Comparison of ENCODE assay signal across 15 mouse cellular contexts in genomic region chr11:6924476-6924875, GRCm38 (mm10).
A peak's percentile ranks its signal among the peaks of the same experiment; 100 is the strongest.
DNase-seq lines count a peak whose midpoint lies in the region; ATAC-seq and TF ChIP-seq lines count a peak whose summit lies in the region.
"Had no signal": no experiment of that assay in that cellular context is flagged by ENCODE, and none has a peak within 500 bp of the region (broad histone marks: within the 10 kb centered on the region; RNA-seq: fewer than 3 reads in every experiment).

No protein-coding gene starts in this region.

- ATAC-seq in kidney, embryonic 14.5 days (ENCODE audit: low FRiP score, low TSS enrichment): peak; percentile 35; the same call in 1 of the 2 replicates
- no peak for ATAC-seq in kidney, embryonic 15.5 days (replicated peaks; ENCODE audit: low FRiP score)
- ATAC-seq in midbrain, embryonic 15.5 days (replicated peaks): 0 out of 2 replicates have a peak, but pooled peaks have one; percentile 19
- ATAC-seq in midbrain, postnatal 0 days (ENCODE audit: low FRiP score): no peak
- ATAC-seq in stomach, embryonic 16.5 days (ENCODE audit: insufficient read depth, low FRiP score): peak; percentile 34; the same call in 1 of the 2 replicates
- ATAC-seq in frontal cortex, adult (ENCODE audit: low TSS enrichment): no peak
- ATAC-seq: forebrain, postnatal 0 days had no signal

- H3K27me3 ChIP-seq in heart, embryonic 10.5 days (ENCODE audit: insufficient read depth, poor library complexity, severe bottlenecking): no peaks in the 10 kb centered on the region
- no peaks in the 10 kb centered on the region for H3K27me3 ChIP-seq in kidney, embryonic 14.5 days (ENCODE audit: control insufficient read depth, insufficient read depth, low read length)
- H3K27me3 ChIP-seq in kidney, embryonic 15.5 days: no peaks in the 10 kb centered on the region
- no peaks in the 10 kb centered on the region for H3K27me3 ChIP-seq in midbrain, embryonic 15.5 days (replicated peaks)
- H3K27me3 ChIP-seq in midbrain, postnatal 0 days (ENCODE audit: insufficient read depth, low read length): no peaks in the 10 kb centered on the region
- no peaks in the 10 kb centered on the region; the same call in 1 of the 2 replicates for H3K27me3 ChIP-seq in stomach, embryonic 16.5 days (ENCODE audit: control insufficient read depth, insufficient read depth, low read length)
- H3K27me3 ChIP-seq: neural tube, embryonic 12.5 days had no signal

- H3K9me3 ChIP-seq in heart, embryonic 10.5 days: no peaks in the 10 kb centered on the region
- H3K9me3 ChIP-seq in kidney, embryonic 14.5 days (ENCODE audit: control insufficient read depth, low read length): no peaks in the 10 kb centered on the region
- H3K9me3 ChIP-seq in kidney, embryonic 15.5 days (replicated peaks): no peaks in the 10 kb centered on the region
- H3K9me3 ChIP-seq in midbrain, embryonic 15.5 days: no peaks in the 10 kb centered on the region
- H3K9me3 ChIP-seq in midbrain, postnatal 0 days (ENCODE audit: low read length): no peaks in the 10 kb centered on the region
- H3K9me3 ChIP-seq in stomach, embryonic 16.5 days (replicated peaks; ENCODE audit: control insufficient read depth, low read length): no peaks in the 10 kb centered on the region
- H3K9me3 ChIP-seq: neural tube, embryonic 12.5 days had no signal

- DNase-seq in heart, embryonic 10.5 days (ENCODE audit: low spot score): no peak
- no peak for DNase-seq in heart, postnatal 14 days
- DNase-seq in midbrain, postnatal 0 days (ENCODE audit: low spot score): no peak
- DNase-seq: forebrain, postnatal 0 days; gastrocnemius, postnatal 25 days; lung, adult 2 months; thymus, adult 18-20 months had no signal

- H3K27ac ChIP-seq in heart, embryonic 10.5 days: 0 out of 2 replicates have a peak overlapping the region, but pooled peaks have one; percentile 19
- H3K27ac ChIP-seq in kidney, embryonic 14.5 days (ENCODE audit: low read depth, low read length): no peak overlapping the region
- no peak overlapping the region for H3K27ac ChIP-seq in kidney, embryonic 15.5 days
- no peak overlapping the region for H3K27ac ChIP-seq in midbrain, embryonic 15.5 days
- no peak overlapping the region for H3K27ac ChIP-seq in midbrain, postnatal 0 days (ENCODE audit: low read depth, low read length)
- peak overlapping the region; percentile 42; the same call in 1 of the 2 replicates for H3K27ac ChIP-seq in stomach, embryonic 16.5 days (ENCODE audit: low read length)
- H3K27ac ChIP-seq: neural tube, embryonic 12.5 days had no signal

- 17% methylated on average over 6 of the region's 6 CpGs for WGBS in heart, embryonic 10.5 days
- 42% methylated on average over 6 of the region's 6 CpGs for WGBS in kidney, embryonic 14.5 days
- WGBS in kidney, embryonic 15.5 days: 44% methylated on average over 6 of the region's 6 CpGs
- 37% methylated on average over 6 of the region's 6 CpGs for WGBS in midbrain, embryonic 15.5 days
- 35% methylated on average over 6 of the region's 6 CpGs for WGBS in midbrain, postnatal 0 days
- WGBS in stomach, embryonic 16.5 days: 17% methylated on average over 6 of the region's 6 CpGs

- no peak overlapping the region; the same call in 1 of the 2 replicates for H3K4me3 ChIP-seq in heart, embryonic 10.5 days
- no peak overlapping the region for H3K4me3 ChIP-seq in kidney, embryonic 14.5 days (ENCODE audit: low read length)
- no peak overlapping the region for H3K4me3 ChIP-seq in kidney, embryonic 15.5 days (replicated peaks)
- H3K4me3 ChIP-seq in midbrain, embryonic 15.5 days: no peak overlapping the region
- no peak overlapping the region for H3K4me3 ChIP-seq in midbrain, postnatal 0 days (ENCODE audit: low read depth, low read length)
- H3K4me3 ChIP-seq in stomach, embryonic 16.5 days (replicated peaks; ENCODE audit: low read length): no peak overlapping the region; the same call in 1 of the 2 replicates
- H3K4me3 ChIP-seq: erythroblast, embryonic 14.5 days; neural tube, embryonic 12.5 days had no signal

- TF ChIP-seq CTCF in midbrain, postnatal 0 days (IDR thresholded peaks at IDR 0.05): no peak

- no peaks in the 10 kb centered on the region for H3K36me3 ChIP-seq in heart, embryonic 10.5 days
- no peaks in the 10 kb centered on the region for H3K36me3 ChIP-seq in kidney, embryonic 14.5 days (ENCODE audit: control insufficient read depth, insufficient read depth, low read length)
- no peaks in the 10 kb centered on the region for H3K36me3 ChIP-seq in kidney, embryonic 15.5 days
- no peaks in the 10 kb centered on the region for H3K36me3 ChIP-seq in midbrain, embryonic 15.5 days (replicated peaks)
- H3K36me3 ChIP-seq in midbrain, postnatal 0 days (ENCODE audit: insufficient read depth, low read length): no peaks in the 10 kb centered on the region
- no peaks in the 10 kb centered on the region for H3K36me3 ChIP-seq in stomach, embryonic 16.5 days (ENCODE audit: control insufficient read depth, insufficient read depth, low read length)
- H3K36me3 ChIP-seq: neural tube, embryonic 12.5 days had no signal

- no peak overlapping the region for H3K9ac ChIP-seq in kidney, embryonic 14.5 days (ENCODE audit: low read depth, low read length)
- H3K9ac ChIP-seq in kidney, embryonic 15.5 days: no peak overlapping the region
- no peak overlapping the region for H3K9ac ChIP-seq in midbrain, embryonic 15.5 days
- no peak overlapping the region for H3K9ac ChIP-seq in midbrain, postnatal 0 days (replicated peaks; ENCODE audit: low read length, poor library complexity, severe bottlenecking)
- H3K9ac ChIP-seq in stomach, embryonic 16.5 days (ENCODE audit: low read length): peak overlapping the region; percentile 58; the same call in 1 of the 2 replicates
- H3K9ac ChIP-seq: forebrain, postnatal 0 days; neural tube, embryonic 12.5 days had no signal

- intact Hi-C loops in heart, postnatal 14 days (cut with DNase I): no loop called here

- H3K4me2 ChIP-seq in kidney, embryonic 14.5 days (replicated peaks; ENCODE audit: low read depth, low read length): 0 out of 2 replicates have a peak overlapping the region, but pooled peaks have one; percentile 0
- H3K4me2 ChIP-seq in kidney, embryonic 15.5 days: no peak overlapping the region
- H3K4me2 ChIP-seq in midbrain, embryonic 15.5 days: no peak overlapping the region
- no peak overlapping the region for H3K4me2 ChIP-seq in midbrain, postnatal 0 days (ENCODE audit: low read depth, low read length, poor library complexity, severe bottlenecking)
- peak overlapping the region; percentile 44 for H3K4me2 ChIP-seq in stomach, embryonic 16.5 days (ENCODE audit: low read depth, low read length)
- H3K4me2 ChIP-seq: midbrain, embryonic 11.5 days had no signal

- peaks cover 18% of the 10 kb centered on the region for H3K4me1 ChIP-seq in heart, embryonic 10.5 days
- no peaks in the 10 kb centered on the region for H3K4me1 ChIP-seq in kidney, embryonic 14.5 days (ENCODE audit: control insufficient read depth, insufficient read depth, low read length)
- H3K4me1 ChIP-seq in kidney, embryonic 15.5 days: peaks cover 14% of the 10 kb centered on the region
- peaks cover 17% of the 10 kb centered on the region; the same call in 1 of the 2 replicates for H3K4me1 ChIP-seq in midbrain, embryonic 15.5 days
- H3K4me1 ChIP-seq in midbrain, postnatal 0 days (ENCODE audit: insufficient read depth, low read length): no peaks in the 10 kb centered on the region
- peaks cover 11% of the 10 kb centered on the region for H3K4me1 ChIP-seq in stomach, embryonic 16.5 days (ENCODE audit: control insufficient read depth, insufficient read depth, low read length)

Comparison
In these comparisons a context has a peak if more than half of its experiments do, and no peak if none do; other contexts are left out.
1. ATAC-seq: peak in kidney, embryonic 14.5 days (single experiment), midbrain, embryonic 15.5 days (single experiment) and stomach, embryonic 16.5 days (single experiment); none in kidney, embryonic 15.5 days (single experiment), midbrain, postnatal 0 days (single experiment) and frontal cortex, adult (single experiment).
2. H3K4me2 ChIP-seq: peak in kidney, embryonic 14.5 days (single experiment) and stomach, embryonic 16.5 days (single experiment); none in kidney, embryonic 15.5 days (single experiment), midbrain, embryonic 15.5 days (single experiment) and midbrain, postnatal 0 days (single experiment).
3. H3K27ac ChIP-seq: peak in heart, embryonic 10.5 days (single experiment) and stomach, embryonic 16.5 days (single experiment); none in kidney, embryonic 14.5 days (single experiment), kidney, embryonic 15.5 days (single experiment), midbrain, embryonic 15.5 days (single experiment) and midbrain, postnatal 0 days (single experiment).